Mouse (Mus musculus) kidney, embryonic 14.5 days (tissue): ENCODE data around the gene Zfp462. TPM values are rescaled to one million over a fixed set of nuclear protein-coding genes. Genes with fewer than 3 reads are reported as not detected.

Experiments
- ATAC-seq: fragments of 200-750 bp; cut with Nextera tagmentation; 2 replicates; pipeline ENCODE4 v1.8.0; 2017; ENCODE audit warnings: moderate number of reproducible peaks, mild to moderate bottlenecking, moderate TSS enrichment, moderate library complexity; ENCODE audit not compliant: low FRiP score, low TSS enrichment
- H3K27ac ChIP-seq: fragments of 300-500 bp; sonication (generic); 2 replicates; pipeline ENCODE4 v1.5.1; 2014; ENCODE audit warnings: low read depth, mild to moderate bottlenecking, low read length, moderate library complexity, mixed read lengths
- H3K27me3 ChIP-seq: fragments of 300-500 bp; sonication (generic); 2 replicates; pipeline ENCODE4 v1.6.1; 2014; ENCODE audit warnings: mild to moderate bottlenecking, low read length; ENCODE audit not compliant: control insufficient read depth, insufficient read depth
- H3K36me3 ChIP-seq: fragments of 300-500 bp; sonication (generic); 2 replicates; pipeline ENCODE4 v1.6.1; 2014; ENCODE audit warnings: low read length, mixed read lengths; ENCODE audit not compliant: control insufficient read depth, insufficient read depth
- H3K4me1 ChIP-seq: fragments of 300-500 bp; sonication (generic); 2 replicates; pipeline ENCODE4 v1.6.1; 2014; ENCODE audit warnings: low read length, mixed read lengths; ENCODE audit not compliant: control insufficient read depth, insufficient read depth
- H3K4me2 ChIP-seq: fragments of 300-500 bp; sonication (generic); replicated peaks from 2 replicates; pipeline ENCODE4 v1.6.1; 2014; ENCODE audit warnings: low read depth, mild to moderate bottlenecking, low read length
- H3K4me3 ChIP-seq: fragments of 300-500 bp; sonication (generic); 2 replicates; pipeline ENCODE4 v1.5.1; 2014; ENCODE audit warnings: mild to moderate bottlenecking, low read length
- H3K9ac ChIP-seq: fragments of 300-500 bp; sonication (generic); 2 replicates; pipeline ENCODE4 v1.6.1; 2014; ENCODE audit warnings: low read depth, mild to moderate bottlenecking, low read length, moderate library complexity
- H3K9me3 ChIP-seq: fragments of 300-500 bp; sonication (generic); 2 replicates; pipeline ENCODE4 v1.6.1; 2016; ENCODE audit warnings: low read length; ENCODE audit not compliant: control insufficient read depth
- WGBS: fragments of 180-500 bp; shearing (Covaris S2); extraction: QIAGEN DNeasy Blood & Tissue Kit; methylation state at CpG from one replicate; pipeline ENCODE4 v1.1.7; 2014; 5-methylcytosine and 5-hydroxymethylcytosine counted together
- polyA plus RNA-seq: library from polyadenylated mRNA; unstranded; fragments of >200 nt; fragmentation: Nextera tagmentation; extraction: Ambion mirVana; gene quantifications from 2 replicates; pipeline ENCODE4 v1.2.1, GENCODE M21; 2014

Gene Zfp462
- polyA plus RNA-seq, 1 experiment from 2014 or later: 10.0 TPM

- peak overlapping the region; percentile 97 for H3K27ac ChIP-seq
- under 1% methylated on average over 27 of the region's 32 CpGs for WGBS
- peaks cover 11% of the 10 kb centered on the region; the same call in 1 of the 2 replicates for H3K4me1 ChIP-seq
- peak; percentile 56 for ATAC-seq
- no peaks in the 10 kb centered on the region for H3K36me3 ChIP-seq
- peak overlapping the region; percentile 83 for H3K4me3 ChIP-seq
- H3K9me3 ChIP-seq: no peaks in the 10 kb centered on the region
- H3K9ac ChIP-seq: peak overlapping the region; percentile 86
- peak overlapping the region; percentile 81 for H3K4me2 ChIP-seq
- no peaks in the 10 kb centered on the region for H3K27me3 ChIP-seq
Measured at GRCm38 (mm10) chr4:54948616-54949560, 4.0 kb downstream of the Zfp462 start.

GRCm38 (mm10) chr4:54949561-54949940 lies 4.7 kb downstream of the Zfp462 start:
- WGBS: 11% methylated on average over 7 of the region's 7 CpGs
- no peaks in the 10 kb centered on the region for H3K9me3 ChIP-seq
- H3K36me3 ChIP-seq: no peaks in the 10 kb centered on the region
- H3K4me3 ChIP-seq: peak overlapping the region; percentile 83
- H3K27me3 ChIP-seq: no peaks in the 10 kb centered on the region
- peak overlapping the region; percentile 81 for H3K4me2 ChIP-seq
- H3K9ac ChIP-seq: peak overlapping the region; percentile 86
- peak overlapping the region; percentile 97 for H3K27ac ChIP-seq
- no peak for ATAC-seq
- H3K4me1 ChIP-seq: peaks cover 11% of the 10 kb centered on the region; the same call in 1 of the 2 replicates

GRCm38 (mm10) chr4:54950136-54950535 lies 5.3 kb downstream of the Zfp462 start:
- Histone ChIP-seq H3K27ac (peak overlapping the region; percentile 97; the same call in 1 of the 2 replicates), H3K27me3 (no peaks in the 10 kb centered on the region), H3K36me3 (no peaks in the 10 kb centered on the region), H3K9me3 (no peaks in the 10 kb centered on the region), H3K9ac (peak overlapping the region; percentile 86; the same call in 1 of the 2 replicates), H3K4me2 (peak overlapping the region; percentile 81), H3K4me1 (peaks cover 11% of the 10 kb centered on the region; the same call in 1 of the 2 replicates), H3K4me3 (peak overlapping the region; percentile 83)
- no peak for ATAC-seq
- WGBS: 21% methylated on average over 2 of the region's 2 CpGs

GRCm38 (mm10) chr4:54950866-54951265 lies 6.0 kb downstream of the Zfp462 start:
- ATAC-seq: no peak
- Histone ChIP-seq H3K9ac (no peak overlapping the region), H3K9me3 (no peaks in the 10 kb centered on the region), H3K36me3 (no peaks in the 10 kb centered on the region), H3K27me3 (no peaks in the 10 kb centered on the region), H3K4me2 (peak overlapping the region; percentile 81; the same call in 1 of the 2 replicates), H3K4me1 (peaks cover 11% of the 10 kb centered on the region; the same call in 1 of the 2 replicates), H3K27ac (no peak overlapping the region), H3K4me3 (no peak overlapping the region)
- WGBS: 89% methylated on average over 2 of the region's 2 CpGs

GRCm38 (mm10) chr4:54953657-54954395 lies 9.0 kb downstream of the Zfp462 start:
- no peak overlapping the region for H3K27ac ChIP-seq
- no peaks in the 10 kb centered on the region; the same call in 1 of the 2 replicates for H3K36me3 ChIP-seq
- WGBS: 94% methylated on average over 9 of the region's 9 CpGs
- no peaks in the 10 kb centered on the region for H3K9me3 ChIP-seq
- H3K4me2 ChIP-seq: no peak overlapping the region
- no peak for ATAC-seq
- no peaks in the 10 kb centered on the region for H3K27me3 ChIP-seq
- no peak overlapping the region for H3K9ac ChIP-seq
- peaks cover 11% of the 10 kb centered on the region; the same call in 1 of the 2 replicates for H3K4me1 ChIP-seq
- no peak overlapping the region for H3K4me3 ChIP-seq

GRCm38 (mm10) chr4:54954455-54954854 lies 9.6 kb downstream of the Zfp462 start:
- WGBS: 71% methylated on average over 3 of the region's 3 CpGs
- peaks cover 11% of the 10 kb centered on the region; the same call in 1 of the 2 replicates for H3K4me1 ChIP-seq
- H3K36me3 ChIP-seq: no peaks in the 10 kb centered on the region; the same call in 1 of the 2 replicates
- no peak overlapping the region for H3K9ac ChIP-seq
- H3K4me3 ChIP-seq: no peak overlapping the region
- no peak overlapping the region for H3K4me2 ChIP-seq
- no peak overlapping the region for H3K27ac ChIP-seq
- no peaks in the 10 kb centered on the region for H3K9me3 ChIP-seq
- no peaks in the 10 kb centered on the region for H3K27me3 ChIP-seq
- ATAC-seq: no peak

GRCm38 (mm10) chr4:54960776-54961175 lies 15.9 kb downstream of the Zfp462 start:
- Histone ChIP-seq H3K4me1 (peaks cover 8% of the 10 kb centered on the region), H3K4me3 (no peak overlapping the region), H3K9ac (no peak overlapping the region), H3K4me2 (no peak overlapping the region), H3K27ac (no peak overlapping the region), H3K9me3 (no peaks in the 10 kb centered on the region), H3K36me3 (no peaks in the 10 kb centered on the region; the same call in 1 of the 2 replicates), H3K27me3 (no peaks in the 10 kb centered on the region)
- 81% methylated on average over 4 of the region's 4 CpGs for WGBS
- ATAC-seq: no peak

GRCm38 (mm10) chr4:54962141-54962540 lies 17.3 kb downstream of the Zfp462 start:
- H3K9me3 ChIP-seq: no peaks in the 10 kb centered on the region
- no peak overlapping the region for H3K27ac ChIP-seq
- no peak overlapping the region for H3K4me2 ChIP-seq
- no peaks in the 10 kb centered on the region; the same call in 1 of the 2 replicates for H3K36me3 ChIP-seq
- 85% methylated on average over 4 of the region's 4 CpGs for WGBS
- H3K9ac ChIP-seq: no peak overlapping the region
- H3K4me3 ChIP-seq: no peak overlapping the region
- no peaks in the 10 kb centered on the region for H3K27me3 ChIP-seq
- H3K4me1 ChIP-seq: peaks cover 18% of the 10 kb centered on the region
- no peak for ATAC-seq
